Mouse (Mus musculus) left cerebral cortex, postnatal 36 days (tissue): ENCODE results near the gene Rnf115. TPM values are rescaled to one million over a fixed set of nuclear protein-coding genes. Genes with fewer than 3 reads are reported as not detected.
"Not testable (repeated sequence)": the region's sequence is repeated elsewhere in the genome, so short reads cannot be mapped to it uniquely, and the experiment has no call there.

Source experiments
- DNase-seq, 2 experiments: peaks; one replicate each; pipeline ENCODE4 v3.0.0; 2021 to 2022; ENCODE audit warnings: low spot score in 2 of 2, mixed read lengths in 1 of 2
- intact Hi-C: fragments of 180-260 bp; cut with DNase I; formaldehyde crosslinking; loops from one replicate; pipeline ENCODE4 v1.15.1; 2025
- total RNA-seq, 2 experiments: library from RNA; stranded (reverse); gene quantifications; 2 replicates each; pipeline ENCODE4 v1.2.3; 2021

The Rnf115 gene
- total RNA-seq: 10 to 100 TPM; 66.4 to 66.7 TPM

DNA sequence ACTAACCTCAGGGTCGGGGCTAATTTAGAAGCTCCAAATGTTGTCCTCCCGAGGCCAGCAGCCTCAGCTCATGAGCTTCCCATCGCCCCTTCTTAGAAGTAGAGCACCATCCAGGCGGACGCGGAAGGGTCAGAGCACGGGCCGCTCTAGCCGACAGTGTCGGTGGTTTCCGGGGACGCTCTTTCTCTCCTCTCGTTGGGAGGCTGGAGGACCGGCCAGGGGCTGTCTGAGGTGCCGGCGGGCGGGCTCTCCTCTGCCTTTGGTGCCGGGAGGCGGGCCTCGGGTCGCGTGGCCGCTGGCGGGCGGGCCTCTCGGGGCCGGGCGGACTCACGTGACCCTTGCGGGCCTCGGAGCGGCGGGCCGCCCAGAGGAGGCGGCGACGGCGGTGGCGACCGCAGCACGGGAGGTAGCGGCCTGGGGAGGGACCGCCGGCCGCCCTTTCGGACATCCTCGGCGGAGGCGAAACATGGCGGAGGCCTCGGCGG is at the start of gene Rnf115, which contains the start of gene Polr3c:
TSS of gene Rnf115 (plus strand) at position 322 of the 485 bp plus-strand sequence.
TSS of gene Polr3c (minus strand) at position 286 of the 485 bp plus-strand sequence.
- DNase-seq: peak; percentile 95 to 98
- intact Hi-C loops: no loop called here

- intact Hi-C loops: no loop called here
- DNase-seq: no peak
Measured at GRCm38 (mm10) chr3:96678456-96678855, 49.0 kb upstream of the Rnf115 start.

DNA sequence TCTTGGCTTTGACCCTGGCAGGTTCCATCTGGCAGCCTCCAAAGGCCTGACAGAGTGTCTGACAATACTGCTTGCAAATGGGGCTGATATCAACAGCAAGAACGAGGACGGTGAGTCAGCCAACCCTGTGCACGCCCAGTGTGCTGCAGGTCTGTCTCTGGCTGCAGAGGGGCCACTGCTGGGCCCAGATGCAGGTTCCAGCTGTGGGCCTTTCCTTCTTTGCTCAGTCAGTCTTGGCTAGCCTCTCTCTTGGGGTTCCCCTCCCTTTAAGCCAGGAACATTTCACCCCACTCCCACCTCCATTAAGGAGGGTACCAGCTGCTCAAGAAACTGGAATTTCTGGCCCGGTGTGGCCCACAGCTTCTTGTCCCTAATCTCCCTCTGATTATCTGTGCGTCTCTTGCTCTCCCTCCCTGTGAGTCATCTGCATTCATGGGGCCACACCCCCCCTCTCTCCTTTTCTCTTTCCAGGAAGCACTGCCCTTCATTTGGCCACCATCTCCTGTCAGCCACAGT is 48.2 kb upstream of the Rnf115 start:
- DNase-seq: no peak
- intact Hi-C loops: no loop called here

GRCm38 (mm10) chr3:96680269-96680956 is 47.1 kb upstream of the Rnf115 start:
- DNase-seq: no peak
- intact Hi-C loops: no loop called here

GRCm38 (mm10) chr3:96683496-96683895 is 44.0 kb upstream of the Rnf115 start:
- intact Hi-C loops: no loop called here
- DNase-seq: no peak

- intact Hi-C loops: no loop called here
- DNase-seq: peak in 1 of 2 experiments; percentile 21
Measured at GRCm38 (mm10) chr3:96684151-96684821, 43.2 kb upstream of the Rnf115 start.

DNA sequence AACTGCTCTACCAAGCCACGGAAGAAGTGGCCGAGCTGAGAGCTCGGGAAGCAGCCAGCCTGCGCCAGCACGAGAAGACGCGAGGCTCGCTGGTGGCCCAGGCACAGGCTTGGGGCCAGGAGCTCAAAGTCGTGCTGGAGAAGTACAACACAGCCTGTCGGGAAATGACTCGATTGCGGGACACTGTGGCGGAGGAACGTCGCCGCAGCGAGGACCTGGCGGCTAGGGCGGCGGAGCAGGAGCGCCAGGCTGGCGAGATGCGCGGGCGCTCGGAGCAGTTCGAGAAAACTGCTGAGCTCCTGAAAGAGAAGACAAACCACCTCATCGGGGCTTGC is 42.7 kb upstream of the Rnf115 start:
- no peak for DNase-seq
- intact Hi-C loops: no loop called here

DNA sequence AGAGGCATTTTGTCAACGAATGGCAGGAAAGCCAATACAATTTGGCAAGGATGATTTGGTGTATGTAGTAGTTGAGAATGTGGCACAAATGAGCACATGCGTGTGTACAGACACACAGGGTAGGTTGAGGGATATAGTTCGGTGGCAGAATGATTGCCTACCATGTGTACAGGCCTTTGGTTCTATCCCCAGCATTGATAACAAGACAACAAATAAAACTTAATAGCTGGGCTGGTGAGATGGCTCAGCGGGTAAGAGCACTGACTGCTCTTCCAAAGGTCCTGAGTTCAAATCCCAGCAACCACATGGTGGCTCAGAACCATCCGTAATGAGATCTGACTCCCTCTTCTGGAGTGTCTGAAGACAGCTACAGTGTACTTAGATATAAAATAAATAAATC is 41.4 kb upstream of the Rnf115 start:
- DNase-seq, intact Hi-C loops: not testable (repeated sequence)

DNA sequence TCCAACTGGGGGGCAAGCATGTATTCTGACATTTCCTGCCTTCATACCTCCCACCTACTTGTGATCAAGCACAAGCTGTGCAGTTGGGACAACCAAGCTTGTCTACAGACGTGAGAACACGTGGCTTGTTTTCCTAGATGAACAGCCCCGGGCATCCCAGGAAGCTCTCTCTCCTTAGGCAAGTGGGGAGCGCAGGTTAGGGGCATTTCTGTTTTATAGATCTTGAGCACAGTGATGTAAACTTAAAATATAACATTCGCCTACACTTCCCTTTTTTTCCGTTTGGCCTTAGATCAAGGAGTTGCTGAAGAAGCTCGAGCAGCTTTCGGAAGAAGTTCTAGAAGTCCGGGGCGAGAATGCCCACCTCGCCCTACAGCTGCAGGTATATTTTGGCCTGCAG is 38.6 kb upstream of the Rnf115 start:
- intact Hi-C loops: no loop called here
- DNase-seq: no peak

GRCm38 (mm10) chr3:96690298-96690697 is 37.2 kb upstream of the Rnf115 start:
- no peak for DNase-seq
- intact Hi-C loops: no loop called here

DNA sequence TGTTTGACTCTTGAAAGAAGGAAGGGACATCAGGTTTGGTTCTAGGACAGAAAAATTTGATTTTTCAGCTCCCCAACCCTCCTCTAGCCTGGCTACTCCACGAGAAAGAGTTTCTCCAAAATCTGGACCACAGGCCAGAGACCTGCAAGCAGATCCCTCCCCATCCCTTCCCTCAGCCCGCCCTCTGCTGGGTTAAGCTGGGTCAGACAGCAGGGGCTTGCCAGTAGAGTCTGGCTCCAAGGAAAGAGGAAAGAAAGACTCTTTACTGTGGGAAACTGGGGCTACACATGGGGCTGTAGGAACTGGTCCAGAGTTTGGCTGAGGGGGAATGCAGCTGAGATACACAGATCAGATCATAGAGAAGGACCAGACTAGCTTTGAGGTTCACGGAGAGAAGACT is 35.0 kb upstream of the Rnf115 start:
- DNase-seq: no peak
- intact Hi-C loops: no loop called here

- intact Hi-C loops: no loop called here
Measured at GRCm38 (mm10) chr3:96693579-96693978, 33.9 kb upstream of the Rnf115 start.

GRCm38 (mm10) chr3:96696198-96696765 is 31.2 kb upstream of the Rnf115 start, which contains the start of gene Pias3:
TSS of gene Pias3 (plus strand) at chr3:96696384.
- DNase-seq: peak; percentile 59 to 61
- intact Hi-C loops: loop anchor here (2.0 kb wide), 1 partner anchor 25 kb away; the partner anchor contains the start of gene Ankrd35

More at GRCm38 (mm10) chr3:96693579-96693978, 33.9 kb upstream of the Rnf115 start:
- no peak for DNase-seq

GRCm38 (mm10) chr3:96696766-96697732 is 30.4 kb upstream of the Rnf115 start:
- intact Hi-C loops: loop anchor here (2.0 kb wide), 1 partner anchor 26 kb away; the partner anchor contains the start of gene Ankrd35
- peak; percentile 85 to 88 for DNase-seq

- intact Hi-C loops: no loop called here
- DNase-seq: peak; percentile 32
Measured at GRCm38 (mm10) chr3:96698993-96699690, 28.3 kb upstream of the Rnf115 start.

DNA sequence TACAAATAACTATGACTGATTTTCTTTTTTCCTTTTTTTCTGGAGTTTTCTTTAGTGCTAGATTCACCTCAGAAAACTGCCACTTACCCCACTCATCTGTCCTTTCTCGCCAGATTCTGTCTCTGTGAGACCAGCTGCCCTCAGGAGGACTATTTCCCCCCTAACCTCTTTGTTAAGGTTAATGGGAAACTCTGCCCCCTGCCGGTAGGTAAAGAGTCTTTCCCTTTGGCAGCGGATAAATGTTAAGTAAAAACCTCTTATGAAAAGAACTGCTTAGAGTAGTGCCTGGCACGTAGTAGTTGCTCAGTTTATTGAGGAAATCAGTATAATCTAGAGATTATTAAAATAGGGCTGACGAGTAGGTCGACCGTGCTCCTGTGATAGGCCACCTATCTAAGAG is 27.1 kb upstream of the Rnf115 start:
- intact Hi-C loops: loop anchor here (10.0 kb wide), 1 partner anchor 156 kb away; no protein-coding TSS in a partner anchor

DNA sequence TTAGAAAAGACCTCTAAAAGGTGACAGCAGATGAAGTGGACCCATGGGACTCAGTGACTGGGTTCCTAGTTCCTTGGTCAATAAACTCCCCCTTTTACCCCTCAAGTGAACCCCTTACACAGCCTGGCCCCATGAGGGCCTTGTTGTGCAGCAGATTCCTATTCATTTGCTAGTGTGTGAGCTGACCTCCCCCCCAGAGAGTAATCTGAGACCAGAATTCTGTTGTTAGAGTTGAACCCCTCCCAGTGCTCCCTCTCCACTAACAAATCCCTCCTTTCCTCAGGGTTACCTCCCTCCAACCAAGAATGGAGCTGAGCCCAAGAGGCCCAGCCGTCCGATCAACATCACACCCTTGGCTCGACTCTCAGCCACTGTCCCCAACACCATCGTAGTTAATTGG is 26.5 kb upstream of the Rnf115 start:
- intact Hi-C loops: loop anchor here (10.0 kb wide), 1 partner anchor 156 kb away; no protein-coding TSS in a partner anchor
- no peak for DNase-seq

More for the DNA sequence above, 27.1 kb upstream of the Rnf115 start:
- no peak for DNase-seq

GRCm38 (mm10) chr3:96704778-96705177 is 22.7 kb upstream of the Rnf115 start:
- intact Hi-C loops: loop anchor here (10.0 kb wide), 1 partner anchor 160 kb away; no protein-coding TSS in a partner anchor
- DNase-seq: no peak
